Mouse (Mus musculus): ENCODE results near the gene Sart3. TPM values are rescaled to one million over a fixed set of nuclear protein-coding genes. Genes with fewer than 3 reads are reported as not detected.

The Sart3 gene
- polyA plus RNA-seq, 1 experiment from 2014 or later: 55.2 TPM

GRCm38 (mm10) chr5:113776896-113777226, 4.6 kb upstream of the Sart3 start:
- Histone ChIP-seq H3K9me3 (ENCODE audit: control insufficient read depth, low read length) (no peaks in the 10 kb centered on the region; the same call in 1 of the 2 replicates), H3K4me3 (ENCODE audit: low read depth, low read length) (no peak overlapping the region), H3K4me1 (ENCODE audit: control insufficient read depth, insufficient read depth, low read length) (peaks cover 5% of the 10 kb centered on the region), H3K4me2 (no peak overlapping the region), H3K27ac (ENCODE audit: low read depth, low read length) (no peak overlapping the region), H3K36me3 (ENCODE audit: control insufficient read depth, insufficient read depth, low read length) (peaks cover 16% of the 10 kb centered on the region), H3K27me3 (ENCODE audit: control insufficient read depth, insufficient read depth, low read length) (no peaks in the 10 kb centered on the region), H3K9ac (ENCODE audit: low read length) (no peak overlapping the region)
- no peak for ATAC-seq (ENCODE audit: low FRiP score)
- 85% methylated on average over 8 of the region's 8 CpGs for WGBS
- DNase-seq (ENCODE audit: low spot score, missing footprints): no peak

- no peak overlapping the region for H3K27ac ChIP-seq (ENCODE audit: low read depth, low read length)
- H3K4me3 ChIP-seq (ENCODE audit: low read depth, low read length): no peak overlapping the region
- DNase-seq (ENCODE audit: low spot score, missing footprints): no peak
- H3K4me2 ChIP-seq: no peak overlapping the region
- no peak for ATAC-seq (ENCODE audit: low FRiP score)
- peaks cover 5% of the 10 kb centered on the region for H3K4me1 ChIP-seq (ENCODE audit: control insufficient read depth, insufficient read depth, low read length)
- H3K36me3 ChIP-seq (ENCODE audit: control insufficient read depth, insufficient read depth, low read length): peaks cover 16% of the 10 kb centered on the region
- 95% methylated on average over 15 of the region's 15 CpGs for WGBS
- H3K9me3 ChIP-seq (ENCODE audit: control insufficient read depth, low read length): no peaks in the 10 kb centered on the region; the same call in 1 of the 2 replicates
- H3K27me3 ChIP-seq (ENCODE audit: control insufficient read depth, insufficient read depth, low read length): no peaks in the 10 kb centered on the region
- H3K9ac ChIP-seq (ENCODE audit: low read length): no peak overlapping the region
Observed at GRCm38 (mm10) chr5:113776128-113776895, 4.0 kb upstream of the Sart3 start.

- Histone ChIP-seq H3K36me3 (ENCODE audit: control insufficient read depth, insufficient read depth, low read length) (peaks cover 16% of the 10 kb centered on the region), H3K9ac (ENCODE audit: low read length) (no peak overlapping the region), H3K4me3 (ENCODE audit: low read depth, low read length) (no peak overlapping the region), H3K27me3 (ENCODE audit: control insufficient read depth, insufficient read depth, low read length) (no peaks in the 10 kb centered on the region), H3K4me1 (ENCODE audit: control insufficient read depth, insufficient read depth, low read length) (peaks cover 7% of the 10 kb centered on the region), H3K4me2 (no peak overlapping the region), H3K27ac (ENCODE audit: low read depth, low read length) (no peak overlapping the region), H3K9me3 (ENCODE audit: control insufficient read depth, low read length) (no peaks in the 10 kb centered on the region; the same call in 1 of the 2 replicates)
- WGBS: 90% methylated on average over 10 of the region's 10 CpGs
- no peak for DNase-seq (ENCODE audit: low spot score, missing footprints)
- ATAC-seq (ENCODE audit: low FRiP score): no peak
Observed at GRCm38 (mm10) chr5:113775585-113775984, 3.3 kb upstream of the Sart3 start.

GRCm38 (mm10) chr5:113773664-113774063, 1.4 kb upstream of the Sart3 start:
- Histone ChIP-seq H3K4me1 (ENCODE audit: control insufficient read depth, insufficient read depth, low read length) (peaks cover 20% of the 10 kb centered on the region), H3K27ac (ENCODE audit: low read depth, low read length) (no peak overlapping the region), H3K27me3 (ENCODE audit: control insufficient read depth, insufficient read depth, low read length) (no peaks in the 10 kb centered on the region), H3K9me3 (ENCODE audit: control insufficient read depth, low read length) (no peaks in the 10 kb centered on the region), H3K36me3 (ENCODE audit: control insufficient read depth, insufficient read depth, low read length) (peaks cover 16% of the 10 kb centered on the region), H3K4me2 (peak overlapping the region; percentile 88), H3K9ac (ENCODE audit: low read length) (no peak overlapping the region; the same call in 1 of the 2 replicates), H3K4me3 (ENCODE audit: low read depth, low read length) (peak overlapping the region; percentile 100)
- ATAC-seq (ENCODE audit: low FRiP score): no peak
- WGBS: 2% methylated on average over 7 of the region's 7 CpGs
- peak; percentile 98 for DNase-seq (ENCODE audit: low spot score, missing footprints)

- peaks cover 17% of the 10 kb centered on the region for H3K36me3 ChIP-seq (ENCODE audit: control insufficient read depth, insufficient read depth, low read length)
- H3K27ac ChIP-seq (ENCODE audit: low read depth, low read length): no peak overlapping the region
- no peak for DNase-seq (ENCODE audit: low spot score, missing footprints)
- 1% methylated on average over 32 of the region's 38 CpGs for WGBS
- no peaks in the 10 kb centered on the region for H3K27me3 ChIP-seq (ENCODE audit: control insufficient read depth, insufficient read depth, low read length)
- peaks cover 20% of the 10 kb centered on the region for H3K4me1 ChIP-seq (ENCODE audit: control insufficient read depth, insufficient read depth, low read length)
- H3K9ac ChIP-seq (ENCODE audit: low read length): peak overlapping the region; percentile 72
- H3K9me3 ChIP-seq (ENCODE audit: control insufficient read depth, low read length): no peaks in the 10 kb centered on the region
- peak overlapping the region; percentile 88 for H3K4me2 ChIP-seq
- peak; percentile 63 for ATAC-seq (ENCODE audit: low FRiP score)
- peak overlapping the region; percentile 100 for H3K4me3 ChIP-seq (ENCODE audit: low read depth, low read length)
Observed at GRCm38 (mm10) chr5:113772905-113773519, 702 bp upstream of the Sart3 start.

- ATAC-seq (ENCODE audit: low FRiP score): peak; percentile 82
- DNase-seq (ENCODE audit: low spot score, missing footprints): peak; percentile 98
- Histone ChIP-seq H3K4me3 (ENCODE audit: low read depth, low read length) (peak overlapping the region; percentile 100), H3K36me3 (ENCODE audit: control insufficient read depth, insufficient read depth, low read length) (peaks cover 14% of the 10 kb centered on the region), H3K4me1 (ENCODE audit: control insufficient read depth, insufficient read depth, low read length) (peaks cover 20% of the 10 kb centered on the region), H3K9ac (ENCODE audit: low read length) (peak overlapping the region; percentile 95), H3K27ac (ENCODE audit: low read depth, low read length) (peak overlapping the region; percentile 94), H3K9me3 (ENCODE audit: control insufficient read depth, low read length) (no peaks in the 10 kb centered on the region), H3K27me3 (ENCODE audit: control insufficient read depth, insufficient read depth, low read length) (no peaks in the 10 kb centered on the region), H3K4me2 (peak overlapping the region; percentile 88)
- whole genome bisulfite sequencing: under 1% methylated on average over 95 of the region's 97 CpGs
Observed at GRCm38 (mm10) chr5:113771213-113772162, 822 bp downstream of the Sart3 start.

- no peak for DNase-seq (ENCODE audit: low spot score, missing footprints)
- H3K4me2 ChIP-seq: no peak overlapping the region
- no peak for ATAC-seq (ENCODE audit: low FRiP score)
- H3K27me3 ChIP-seq (ENCODE audit: control insufficient read depth, insufficient read depth, low read length): no peaks in the 10 kb centered on the region
- no peak overlapping the region for H3K4me3 ChIP-seq (ENCODE audit: low read depth, low read length)
- 93% methylated on average over 8 of the region's 8 CpGs for WGBS
- H3K27ac ChIP-seq (ENCODE audit: low read depth, low read length): no peak overlapping the region
- no peaks in the 10 kb centered on the region for H3K9me3 ChIP-seq (ENCODE audit: control insufficient read depth, low read length)
- no peak overlapping the region for H3K9ac ChIP-seq (ENCODE audit: low read length)
- H3K36me3 ChIP-seq (ENCODE audit: control insufficient read depth, insufficient read depth, low read length): peaks cover 11% of the 10 kb centered on the region; the same call in 1 of the 2 replicates
- H3K4me1 ChIP-seq (ENCODE audit: control insufficient read depth, insufficient read depth, low read length): peaks cover 20% of the 10 kb centered on the region
Observed at GRCm38 (mm10) chr5:113768806-113769205, 3.5 kb downstream of the Sart3 start.

- 92% methylated on average over 13 of the region's 13 CpGs for WGBS
- H3K9ac ChIP-seq (ENCODE audit: low read length): no peak overlapping the region
- no peak overlapping the region for H3K4me2 ChIP-seq
- H3K4me3 ChIP-seq (ENCODE audit: low read depth, low read length): no peak overlapping the region
- H3K36me3 ChIP-seq (ENCODE audit: control insufficient read depth, insufficient read depth, low read length): peaks cover 14% of the 10 kb centered on the region; the same call in 1 of the 2 replicates
- H3K4me1 ChIP-seq (ENCODE audit: control insufficient read depth, insufficient read depth, low read length): peaks cover 14% of the 10 kb centered on the region
- no peak for DNase-seq (ENCODE audit: low spot score, missing footprints)
- H3K9me3 ChIP-seq (ENCODE audit: control insufficient read depth, low read length): no peaks in the 10 kb centered on the region
- no peak for ATAC-seq (ENCODE audit: low FRiP score)
- H3K27me3 ChIP-seq (ENCODE audit: control insufficient read depth, insufficient read depth, low read length): no peaks in the 10 kb centered on the region
- H3K27ac ChIP-seq (ENCODE audit: low read depth, low read length): no peak overlapping the region
Observed at GRCm38 (mm10) chr5:113765641-113766526, 6.4 kb downstream of the Sart3 start.

All from midbrain, embryonic 11.5 days (tissue).